Mouse (Mus musculus) midbrain, postnatal 0 days (tissue): ENCODE measurements around the gene Cenpq. TPM values are rescaled to one million over a fixed set of nuclear protein-coding genes. Genes with fewer than 3 reads are reported as not detected.

Source experiments
- ATAC-seq: fragments of 200-750 bp; cut with Nextera tagmentation; 2 replicates; pipeline ENCODE4 v1.8.0; 2017; ENCODE audit warnings: moderate number of reproducible peaks, mild to moderate bottlenecking, moderate TSS enrichment, moderate library complexity; ENCODE audit not compliant: low FRiP score
- DNase-seq: peaks from one replicate; pipeline ENCODE4 v3.0.0-alpha.2; 2015; ENCODE audit warnings: low spot score
- H3K27ac ChIP-seq: fragments of 300-500 bp; sonication (generic); 2 replicates; pipeline ENCODE4 v1.5.1; 2014; ENCODE audit warnings: low read depth, mild to moderate bottlenecking, low read length, mixed read lengths
- H3K27me3 ChIP-seq: fragments of 300-500 bp; sonication (generic); 2 replicates; pipeline ENCODE4 v1.6.1; 2014; ENCODE audit warnings: low read length, control low read depth, mixed read lengths; ENCODE audit not compliant: insufficient read depth
- H3K36me3 ChIP-seq: fragments of 300-500 bp; sonication (generic); 2 replicates; pipeline ENCODE4 v1.6.1; 2014; ENCODE audit warnings: low read length, control low read depth, mixed read lengths; ENCODE audit not compliant: insufficient read depth
- H3K4me1 ChIP-seq: fragments of 300-500 bp; sonication (generic); 2 replicates; pipeline ENCODE4 v1.6.1; 2014; ENCODE audit warnings: mild to moderate bottlenecking, control low read depth, antibody characterized with exemption, low read length, mixed read lengths; ENCODE audit not compliant: insufficient read depth
- H3K4me2 ChIP-seq: fragments of 300-500 bp; sonication (generic); 2 replicates; pipeline ENCODE4 v1.6.1; 2014; ENCODE audit warnings: low read depth, mild to moderate bottlenecking, low read length, mixed read lengths; ENCODE audit not compliant: poor library complexity, severe bottlenecking
- H3K4me3 ChIP-seq: fragments of 300-500 bp; sonication (generic); 2 replicates; pipeline ENCODE4 v1.5.1; 2014; ENCODE audit warnings: low read depth, mild to moderate bottlenecking, low read length, moderate library complexity
- H3K9ac ChIP-seq: fragments of 300-500 bp; sonication (generic); replicated peaks from 2 replicates; pipeline ENCODE4 v1.6.1; 2014; ENCODE audit warnings: mild to moderate bottlenecking, low read length, moderate library complexity, mixed read lengths; ENCODE audit not compliant: poor library complexity, severe bottlenecking
- H3K9me3 ChIP-seq: fragments of 300-500 bp; sonication (generic); 2 replicates; pipeline ENCODE4 v1.6.1; 2016; ENCODE audit warnings: low read length, control low read depth
- CTCF ChIP-seq: IDR thresholded peaks from 2 replicates; pipeline ENCODE4 v1.5.1; 2016; ENCODE audit warnings: antibody characterized with exemption, mild to moderate bottlenecking
- WGBS: fragments of 180-500 bp; shearing (Covaris S2); extraction: QIAGEN DNeasy Blood & Tissue Kit; methylation state at CpG from one replicate; pipeline ENCODE4 v1.1.7; 2014; 5-methylcytosine and 5-hydroxymethylcytosine counted together
- polyA plus RNA-seq: library from polyadenylated mRNA; unstranded; fragments of >200 nt; fragmentation: Nextera tagmentation; extraction: Ambion mirVana; gene quantifications from 2 replicates; pipeline ENCODE4 v1.2.1, GENCODE M21; 2015
- total RNA-seq: library from RNA; depleted of rRNA; stranded (reverse); fragments of >200 nt; gene quantifications from 2 replicates; pipeline ENCODE4 v1.2.3, GENCODE M21; 2014; rRNA removed

Gene Cenpq
- total and polyA plus RNA-seq, 2 experiments from 2014 or later, result 3.9 to 6.7 TPM

GRCm38 (mm10) chr17:40875568-40875967, 59.3 kb downstream of the Cenpq start:
- H3K27me3 ChIP-seq, result no peaks in the 10 kb centered on the region
- DNase-seq, result no peak
- ATAC-seq, result no peak
- H3K27ac ChIP-seq, result no peak overlapping the region
- H3K4me1 ChIP-seq, result no peaks in the 10 kb centered on the region
- no peak overlapping the region for H3K9ac ChIP-seq
- no peak overlapping the region for H3K4me2 ChIP-seq
- H3K36me3 ChIP-seq, result no peaks in the 10 kb centered on the region
- no peak overlapping the region for H3K4me3 ChIP-seq
- no peak for TF ChIP-seq CTCF
- no peaks in the 10 kb centered on the region for H3K9me3 ChIP-seq
- WGBS, result 97% methylated on average over 1 of the region's 1 CpGs

GRCm38 (mm10) chr17:40874701-40875100, 60.1 kb downstream of the Cenpq start:
- no peak for TF ChIP-seq CTCF
- no peak overlapping the region for H3K4me2 ChIP-seq
- DNase-seq (no peak), ATAC-seq (no peak)
- WGBS, result 90% methylated on average over 3 of the region's 3 CpGs
- no peaks in the 10 kb centered on the region for H3K4me1 ChIP-seq
- H3K27me3 ChIP-seq, result no peaks in the 10 kb centered on the region
- H3K27ac ChIP-seq, result no peak overlapping the region
- no peaks in the 10 kb centered on the region for H3K36me3 ChIP-seq
- H3K9me3 ChIP-seq, result no peaks in the 10 kb centered on the region
- H3K4me3 ChIP-seq, result no peak overlapping the region
- H3K9ac ChIP-seq, result no peak overlapping the region

GRCm38 (mm10) chr17:40873582-40874011, 61.2 kb downstream of the Cenpq start:
- no peak overlapping the region for H3K27ac ChIP-seq
- no peaks in the 10 kb centered on the region for H3K27me3 ChIP-seq
- no peak for DNase-seq
- H3K36me3 ChIP-seq, result no peaks in the 10 kb centered on the region
- no peak for TF ChIP-seq CTCF
- ATAC-seq, result no peak
- no peak overlapping the region for H3K4me2 ChIP-seq
- no peaks in the 10 kb centered on the region for H3K4me1 ChIP-seq
- no peak overlapping the region for H3K4me3 ChIP-seq
- 76% methylated on average over 2 of the region's 2 CpGs for WGBS
- H3K9ac ChIP-seq, result no peak overlapping the region
- H3K9me3 ChIP-seq, result no peaks in the 10 kb centered on the region

Other genes with a start within 250 kb of the Cenpq start
- not detected in 2 replicates for gene Esp1, start 207.9 kb downstream of the Cenpq start, total RNA-seq
- gene Esp1, start 207.9 kb downstream of the Cenpq start, polyA plus RNA-seq, result not detected in 2 replicates
- not detected in 2 replicates for gene Crisp2, start 128.0 kb downstream of the Cenpq start, total RNA-seq
- gene Crisp2, start 128.0 kb downstream of the Cenpq start, polyA plus RNA-seq, result not detected in 2 replicates
- gene Rhag, start 123.9 kb downstream of the Cenpq start, total RNA-seq, result not detected in 2 replicates
- not detected in 2 replicates for gene Rhag, start 123.9 kb downstream of the Cenpq start, polyA plus RNA-seq
- 0.38 and 2.2 TPM in 2 replicates for gene 9130008F23Rik, start 54.5 kb downstream of the Cenpq start, total RNA-seq
- gene 9130008F23Rik, start 54.5 kb downstream of the Cenpq start, polyA plus RNA-seq, result 0.86 and 1.3 TPM in 2 replicates
- gene Glyatl3, start 20.7 kb downstream of the Cenpq start, total RNA-seq, result not detected in 2 replicates
- not detected in 2 replicates for gene Glyatl3, start 20.7 kb downstream of the Cenpq start, polyA plus RNA-seq
- gene Mut, start 362 bp downstream of the Cenpq start, total RNA-seq, result 9.5 and 16.6 TPM in 2 replicates
- gene Mut, start 362 bp downstream of the Cenpq start, polyA plus RNA-seq, result 16.1 and 16.6 TPM in 2 replicates